Mouse (Mus musculus) myocyte (in vitro differentiated cells): ENCODE measurements around the gene Gm6309. TPM values are rescaled to one million over a fixed set of nuclear protein-coding genes. Genes with fewer than 3 reads are reported as not detected.
"Not testable (repeated sequence)": the region's sequence is repeated elsewhere in the genome, so short reads cannot be mapped to it uniquely, and the experiment has no call there.

Experiments
- H3K27me3 ChIP-seq: one replicate; pipeline ENCODE4 v1.6.1; 2011; ENCODE audit not compliant: control insufficient read depth, insufficient read depth, insufficient read length
- H3K36me3 ChIP-seq: one replicate; pipeline ENCODE4 v1.6.1; 2011; ENCODE audit not compliant: control insufficient read depth, insufficient read depth
- H3K4me2 ChIP-seq: one replicate; pipeline ENCODE4 v1.6.1; 2011; ENCODE audit warnings: low read depth, control low read depth
- H3K4me3 ChIP-seq: one replicate; pipeline ENCODE4 v1.5.1; 2011; ENCODE audit warnings: mild to moderate bottlenecking, control low read depth, moderate library complexity
- H3K79me2 ChIP-seq: one replicate; pipeline ENCODE4 v1.6.1; 2011; ENCODE audit not compliant: control insufficient read depth, insufficient read depth
- H3ac ChIP-seq: one replicate; pipeline ENCODE4 v1.6.1; 2011; ENCODE audit not compliant: control insufficient read depth, insufficient read length
- CEBPB ChIP-seq: IDR thresholded peaks from 2 replicates; pipeline ENCODE4 v1.6.1; 2011; ENCODE audit warnings: mild to moderate bottlenecking, moderate library complexity; ENCODE audit not compliant: poor library complexity, insufficient read depth, severe bottlenecking
- E2F4 ChIP-seq: IDR thresholded peaks from one replicate; pipeline ENCODE4 v1.6.1; 2011; ENCODE audit warnings: mild to moderate bottlenecking, control low read depth, moderate library complexity; ENCODE audit not compliant: insufficient read depth
- MAX ChIP-seq: IDR thresholded peaks from one replicate; pipeline ENCODE4 v1.6.1; 2011; ENCODE audit warnings: low read depth, mild to moderate bottlenecking, control low read depth
- MYOD1 ChIP-seq, 3 experiments: IDR thresholded peaks; one replicate each; pipeline ENCODE4 v1.6.1; 2011; ENCODE audit warnings: control low read depth in 2 of 3, low read depth in 2 of 3, mild to moderate bottlenecking in 2 of 3, moderate library complexity in 1 of 3; ENCODE audit not compliant: insufficient read length in 2 of 3, control insufficient read depth in 1 of 3
- MYOG ChIP-seq, 3 experiments: IDR thresholded peaks; one replicate each; pipeline ENCODE4 v1.6.1; 2011; ENCODE audit warnings: control low read depth in 2 of 3, low read depth in 2 of 3, mild to moderate bottlenecking in 2 of 3; ENCODE audit not compliant: insufficient read length in 2 of 3, control insufficient read depth in 1 of 3, insufficient read depth in 1 of 3
- POLR2A ChIP-seq: IDR thresholded peaks from one replicate; pipeline ENCODE4 v1.6.1; 2011; ENCODE audit warnings: low read depth, mild to moderate bottlenecking, control low read depth, moderate library complexity; ENCODE audit not compliant: insufficient read length
- POLR2AphosphoS2 ChIP-seq: IDR thresholded peaks from one replicate; pipeline ENCODE4 v1.6.1; 2011; ENCODE audit warnings: low read depth, control low read depth; ENCODE audit not compliant: insufficient read length
- REST ChIP-seq: IDR thresholded peaks from one replicate; pipeline ENCODE4 v1.6.1; 2011; ENCODE audit warnings: mild to moderate bottlenecking, control low read depth, moderate library complexity; ENCODE audit not compliant: insufficient read depth, insufficient read length
- SRF ChIP-seq: IDR thresholded peaks from one replicate; pipeline ENCODE4 v1.6.1; 2011; ENCODE audit warnings: low read depth; ENCODE audit not compliant: control insufficient read depth, insufficient read length
- TCF12 ChIP-seq: IDR thresholded peaks from one replicate; pipeline ENCODE4 v1.6.1; 2011; ENCODE audit warnings: mild to moderate bottlenecking, control low read depth; ENCODE audit not compliant: poor library complexity, insufficient read depth, severe bottlenecking
- TCF3 ChIP-seq: IDR thresholded peaks from one replicate; pipeline ENCODE4 v1.6.1; 2011; ENCODE audit warnings: low read depth, control low read depth; ENCODE audit not compliant: insufficient read length
- USF1 ChIP-seq: IDR thresholded peaks from one replicate; pipeline ENCODE4 v1.6.1; 2011; ENCODE audit warnings: low read depth, mild to moderate bottlenecking, control low read depth, moderate library complexity
- polyA plus RNA-seq: library from polyadenylated mRNA; unstranded; fragments of >200 nt; fragmentation: generic; extraction: Trizol; gene quantifications from one replicate; pipeline ENCODE4 v1.2.1, GENCODE M21; 2012; ENCODE audit warnings: missing spikeins

The Gm6309 gene
- polyA plus RNA-seq, result not detected

GRCm38 (mm10) chr5:146170621-146171020 lies at the start of gene Gm6309:
Gm6309 (minus strand) TSS chr5:146170721.
- H3K79me2 ChIP-seq, H3K4me3 ChIP-seq, H3ac ChIP-seq, H3K4me2 ChIP-seq, H3K36me3 ChIP-seq, H3K27me3 ChIP-seq: not testable (repeated sequence)

GRCm38 (mm10) chr5:146205537-146205936 lies 35.0 kb upstream of the Gm6309 start:
- peaks cover 40% of the 10 kb centered on the region for H3K36me3 ChIP-seq
- TF ChIP-seq POLR2AphosphoS2, result no peak
- no peak for TF ChIP-seq SRF
- TF ChIP-seq POLR2A, result no peak
- TF ChIP-seq E2F4, result no peak
- no peak for TF ChIP-seq MAX
- TF ChIP-seq TCF12, result no peak
- TF ChIP-seq MYOG (IDR thresholded peaks at IDR 0.05; ENCODE audit: control insufficient read depth in 1 of 3, insufficient read depth in 1 of 3, insufficient read length in 2 of 3, low read depth in 2 of 3), result no peak
- TF ChIP-seq USF1, result no peak
- TF ChIP-seq TCF3, result no peak
- H3ac ChIP-seq, result no peak overlapping the region
- H3K27me3 ChIP-seq, result no peaks in the 10 kb centered on the region
- no peak overlapping the region for H3K4me3 ChIP-seq
- no peak overlapping the region for H3K4me2 ChIP-seq
- H3K79me2 ChIP-seq, result no peaks in the 10 kb centered on the region

DNA sequence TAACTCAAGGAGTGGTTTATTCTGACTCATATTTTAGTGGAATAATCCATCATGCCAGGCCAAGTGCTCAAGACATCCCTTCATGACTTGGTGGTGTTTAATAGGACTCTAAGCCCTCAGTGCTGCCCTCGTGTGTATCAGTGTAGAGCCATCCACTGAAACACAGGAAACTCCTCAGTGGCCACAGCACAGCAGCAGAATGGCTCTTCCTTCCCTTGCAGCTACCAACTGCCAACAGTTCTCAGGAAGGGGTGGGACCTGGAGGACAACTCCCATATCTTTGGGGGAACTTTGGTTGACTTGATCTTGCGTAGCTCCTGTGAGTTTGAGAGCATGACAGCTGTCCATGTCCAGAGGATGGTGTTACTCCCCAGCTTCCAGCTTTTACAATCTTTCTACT lies 33.4 kb upstream of the Gm6309 start:
- no peak for TF ChIP-seq TCF3
- no peak for TF ChIP-seq REST
- TF ChIP-seq MYOD1 (IDR thresholded peaks at IDR 0.05; ENCODE audit: control insufficient read depth in 1 of 3, insufficient read length in 2 of 3, low read depth in 2 of 3), result no peak
- TF ChIP-seq MYOG (IDR thresholded peaks at IDR 0.05; ENCODE audit: control insufficient read depth in 1 of 3, insufficient read depth in 1 of 3, insufficient read length in 2 of 3, low read depth in 2 of 3), result no peak
- TF ChIP-seq SRF, result no peak
- TF ChIP-seq MAX, result no peak
- no peak for TF ChIP-seq CEBPB
- TF ChIP-seq TCF12, result no peak
- TF ChIP-seq E2F4, result no peak
- TF ChIP-seq POLR2A, result no peak
- no peak for TF ChIP-seq USF1
- TF ChIP-seq POLR2AphosphoS2, result no peak
- no peak overlapping the region for H3K4me2 ChIP-seq
- no peak overlapping the region for H3ac ChIP-seq
- H3K79me2 ChIP-seq, result no peaks in the 10 kb centered on the region
- H3K27me3 ChIP-seq, result no peaks in the 10 kb centered on the region
- peaks cover 33% of the 10 kb centered on the region for H3K36me3 ChIP-seq
- H3K4me3 ChIP-seq, result no peak overlapping the region

- Histone ChIP-seq H3K4me2 (no peak overlapping the region), H3ac (no peak overlapping the region), H3K27me3 (no peaks in the 10 kb centered on the region), H3K79me2 (no peaks in the 10 kb centered on the region), H3K4me3 (no peak overlapping the region), H3K36me3 (peaks cover 9% of the 10 kb centered on the region)
- TF ChIP-seq POLR2A (no peak), SRF (no peak), USF1 (no peak), REST (no peak), MAX (no peak), TCF12 (no peak), CEBPB (no peak), MYOD1 (IDR thresholded peaks at IDR 0.05; ENCODE audit: control insufficient read depth in 1 of 3, insufficient read length in 2 of 3, low read depth in 2 of 3) (no peak), MYOG (IDR thresholded peaks at IDR 0.05; ENCODE audit: control insufficient read depth in 1 of 3, insufficient read depth in 1 of 3, insufficient read length in 2 of 3, low read depth in 2 of 3) (no peak), TCF3 (no peak)
These were observed 30.1 kb upstream of the Gm6309 start for GRCm38 (mm10) chr5:146200580-146200979.

GRCm38 (mm10) chr5:146199540-146199939 lies 29.0 kb upstream of the Gm6309 start:
- peaks cover 9% of the 10 kb centered on the region for H3K36me3 ChIP-seq
- H3K4me3 ChIP-seq, result no peak overlapping the region
- H3ac ChIP-seq, result no peak overlapping the region
- H3K4me2 ChIP-seq, result no peak overlapping the region
- TF ChIP-seq CEBPB (no peak), E2F4 (no peak), TCF3 (no peak), REST (no peak), POLR2A (no peak), MYOG (IDR thresholded peaks at IDR 0.05; ENCODE audit: control insufficient read depth in 1 of 3, insufficient read depth in 1 of 3, insufficient read length in 2 of 3, low read depth in 2 of 3) (no peak), SRF (no peak), MAX (no peak), TCF12 (no peak), MYOD1 (IDR thresholded peaks at IDR 0.05; ENCODE audit: control insufficient read depth in 1 of 3, insufficient read length in 2 of 3, low read depth in 2 of 3) (no peak), USF1 (no peak), POLR2AphosphoS2 (no peak)
- H3K27me3 ChIP-seq, result no peaks in the 10 kb centered on the region
- no peaks in the 10 kb centered on the region for H3K79me2 ChIP-seq
